Mouse (Mus musculus): ENCODE data around the gene Srp14.

Srp14 gene

GRCm38 (mm10) chr2:118442172-118442571, 37.3 kb downstream of the Srp14 start:
- no peak for DNase-seq (ENCODE audit: extremely low read depth, low read depth, low spot score)

GRCm38 (mm10) chr2:118431589-118431988, 47.9 kb downstream of the Srp14 start:
- no peak for DNase-seq (ENCODE audit: extremely low read depth, low read depth, low spot score)

GRCm38 (mm10) chr2:118430630-118431029, 48.9 kb downstream of the Srp14 start:
- DNase-seq (ENCODE audit: extremely low read depth, low read depth, low spot score) = no peak

- no peak for DNase-seq (ENCODE audit: extremely low read depth, low read depth, low spot score)
Observed at GRCm38 (mm10) chr2:118429297-118429696, 50.2 kb downstream of the Srp14 start.

- DNase-seq (ENCODE audit: extremely low read depth, low read depth, low spot score) = no peak
Observed at GRCm38 (mm10) chr2:118428296-118428695, 51.2 kb downstream of the Srp14 start.

All from fat pad, adult 2 months (tissue).